Mouse (Mus musculus): ENCODE data around the gene Gm20662. TPM values are rescaled to one million over a fixed set of nuclear protein-coding genes. Genes with fewer than 3 reads are reported as not detected.

Gm20662 gene
- polyA plus RNA-seq, 1 experiment from 2014 or later = 0.44 TPM

GRCm38 (mm10) chr9:108049016-108049455, 52.9 kb downstream of the Gm20662 start, which contains the start of gene Gmppb:
Gmppb (plus strand) TSS chr9:108049242.
- Histone ChIP-seq H3K9ac (peak within 1 kb of the TSS; percentile 86), H3K27me3 (no peaks in the 10 kb centered on the region), H3K27ac (peak within 1 kb of the TSS; percentile 88), H3K9me3 (replicated peaks) (no peaks in the 10 kb centered on the region), H3K4me2 (peak within 1 kb of the TSS; percentile 83), H3K36me3 (peaks cover 69% of the 10 kb centered on the region), H3K4me3 (replicated peaks) (peak within 1 kb of the TSS; percentile 77), H3K4me1 (replicated peaks) (peaks cover 67% of the 10 kb centered on the region)
- DNase-seq (peak; percentile 96), ATAC-seq (ENCODE audit: low read depth) (peak; percentile 92)
- WGBS (ENCODE audit: insufficient replicate concordance) = under 1% methylated on average over 37 of the region's 39 CpGs

- ATAC-seq (ENCODE audit: low read depth) = no peak
- peaks cover 74% of the 10 kb centered on the region for H3K4me1 ChIP-seq (replicated peaks)
- H3K4me3 ChIP-seq (replicated peaks) = peak overlapping the region; percentile 77
- no peak for DNase-seq
- peak overlapping the region; percentile 83 for H3K27ac ChIP-seq
- H3K27me3 ChIP-seq = no peaks in the 10 kb centered on the region
- H3K9ac ChIP-seq = peak overlapping the region; percentile 86
- WGBS (ENCODE audit: insufficient replicate concordance) = 35% methylated on average over 15 of the region's 15 CpGs
- peak overlapping the region; percentile 83 for H3K4me2 ChIP-seq
- no peaks in the 10 kb centered on the region for H3K9me3 ChIP-seq (replicated peaks)
- peaks cover 72% of the 10 kb centered on the region for H3K36me3 ChIP-seq
These were observed 53.6 kb downstream of the Gm20662 start for GRCm38 (mm10) chr9:108049561-108050251.

- no peaks in the 10 kb centered on the region for H3K27me3 ChIP-seq
- WGBS (ENCODE audit: insufficient replicate concordance) = 92% methylated on average over 15 of the region's 15 CpGs
- peaks cover 76% of the 10 kb centered on the region for H3K4me1 ChIP-seq (replicated peaks)
- no peak overlapping the region for H3K4me2 ChIP-seq
- no peak overlapping the region for H3K9ac ChIP-seq
- ATAC-seq (ENCODE audit: low read depth) (no peak), DNase-seq (no peak)
- no peaks in the 10 kb centered on the region for H3K9me3 ChIP-seq (replicated peaks)
- peak overlapping the region; percentile 35 for H3K27ac ChIP-seq
- no peak overlapping the region for H3K4me3 ChIP-seq (replicated peaks)
- H3K36me3 ChIP-seq = peaks cover 72% of the 10 kb centered on the region
These were observed 55.2 kb downstream of the Gm20662 start for GRCm38 (mm10) chr9:108051184-108051930.

GRCm38 (mm10) chr9:108051931-108052220, 55.7 kb downstream of the Gm20662 start:
- Histone ChIP-seq H3K4me2 (no peak overlapping the region), H3K9ac (no peak overlapping the region), H3K9me3 (replicated peaks) (no peaks in the 10 kb centered on the region), H3K27me3 (no peaks in the 10 kb centered on the region), H3K27ac (peak overlapping the region; percentile 1; the same call in 1 of the 2 replicates), H3K4me1 (replicated peaks) (peaks cover 71% of the 10 kb centered on the region), H3K36me3 (peaks cover 72% of the 10 kb centered on the region), H3K4me3 (replicated peaks) (no peak overlapping the region)
- ATAC-seq (ENCODE audit: low read depth) (no peak), DNase-seq (no peak)
- WGBS (ENCODE audit: insufficient replicate concordance) = 85% methylated on average over 4 of the region's 4 CpGs

- WGBS (ENCODE audit: insufficient replicate concordance) = 70% methylated on average over 7 of the region's 7 CpGs
- Histone ChIP-seq H3K9ac (no peak overlapping the region), H3K4me3 (replicated peaks) (no peak overlapping the region), H3K36me3 (peaks cover 72% of the 10 kb centered on the region), H3K27ac (peak overlapping the region; percentile 14; the same call in 1 of the 2 replicates), H3K27me3 (no peaks in the 10 kb centered on the region), H3K4me1 (replicated peaks) (peaks cover 66% of the 10 kb centered on the region), H3K4me2 (no peak overlapping the region), H3K9me3 (replicated peaks) (no peaks in the 10 kb centered on the region)
- DNase-seq = no peak
- ATAC-seq (ENCODE audit: low read depth) = no peak
These were observed 56.3 kb downstream of the Gm20662 start for GRCm38 (mm10) chr9:108052411-108052810.

GRCm38 (mm10) chr9:108052885-108053664, 56.9 kb downstream of the Gm20662 start, which contains the start of gene Amigo3:
Amigo3 (plus strand) TSS chr9:108053159.
- Histone ChIP-seq H3K9ac (peak within 1 kb of the TSS; percentile 51; the same call in 1 of the 2 replicates), H3K4me1 (replicated peaks) (peaks cover 59% of the 10 kb centered on the region), H3K9me3 (replicated peaks) (no peaks in the 10 kb centered on the region), H3K36me3 (peaks cover 77% of the 10 kb centered on the region), H3K27ac (peak within 1 kb of the TSS; percentile 63), H3K27me3 (no peaks in the 10 kb centered on the region), H3K4me2 (peak within 1 kb of the TSS; percentile 46; the same call in 1 of the 2 replicates), H3K4me3 (replicated peaks) (0 out of 2 replicates have a peak within 1 kb of the TSS, but pooled peaks have one; percentile 7)
- WGBS (ENCODE audit: insufficient replicate concordance) = 55% methylated on average over 20 of the region's 20 CpGs
- ATAC-seq (ENCODE audit: low read depth) = peak; percentile 30
- peak; percentile 92 for DNase-seq

- Histone ChIP-seq H3K4me3 (replicated peaks) (no peak overlapping the region), H3K27ac (peak overlapping the region; percentile 63; the same call in 1 of the 2 replicates), H3K9me3 (replicated peaks) (no peaks in the 10 kb centered on the region), H3K9ac (0 out of 2 replicates have a peak overlapping the region, but pooled peaks have one; percentile 51), H3K36me3 (peaks cover 83% of the 10 kb centered on the region), H3K4me1 (replicated peaks) (peaks cover 53% of the 10 kb centered on the region), H3K27me3 (no peaks in the 10 kb centered on the region), H3K4me2 (no peak overlapping the region)
- WGBS (ENCODE audit: insufficient replicate concordance) = 92% methylated on average over 15 of the region's 15 CpGs
- ATAC-seq (ENCODE audit: low read depth) = no peak
- no peak for DNase-seq
These were observed 57.6 kb downstream of the Gm20662 start for GRCm38 (mm10) chr9:108053665-108054225.

- no peak for ATAC-seq (ENCODE audit: low read depth)
- Histone ChIP-seq H3K9ac (no peak overlapping the region), H3K36me3 (peaks cover 91% of the 10 kb centered on the region), H3K27ac (no peak overlapping the region), H3K4me2 (no peak overlapping the region), H3K4me3 (replicated peaks) (no peak overlapping the region), H3K4me1 (replicated peaks) (peaks cover 50% of the 10 kb centered on the region), H3K9me3 (replicated peaks) (no peaks in the 10 kb centered on the region), H3K27me3 (no peaks in the 10 kb centered on the region)
- no peak for DNase-seq
- WGBS (ENCODE audit: insufficient replicate concordance) = 91% methylated on average over 22 of the region's 22 CpGs
These were observed 58.3 kb downstream of the Gm20662 start for GRCm38 (mm10) chr9:108054331-108055040.

- no peak overlapping the region for H3K9ac ChIP-seq
- H3K27ac ChIP-seq = no peak overlapping the region
- H3K27me3 ChIP-seq = no peaks in the 10 kb centered on the region
- no peak overlapping the region for H3K4me2 ChIP-seq
- DNase-seq (no peak), ATAC-seq (ENCODE audit: low read depth) (no peak)
- H3K4me1 ChIP-seq (replicated peaks) = peaks cover 44% of the 10 kb centered on the region
- no peak overlapping the region for H3K4me3 ChIP-seq (replicated peaks)
- 50% methylated on average over 1 of the region's 1 CpGs for WGBS (ENCODE audit: insufficient replicate concordance)
- no peaks in the 10 kb centered on the region for H3K9me3 ChIP-seq (replicated peaks)
- peaks cover 95% of the 10 kb centered on the region for H3K36me3 ChIP-seq
These were observed 58.9 kb downstream of the Gm20662 start for GRCm38 (mm10) chr9:108055061-108055460.

GRCm38 (mm10) chr9:108055661-108056237, 59.6 kb downstream of the Gm20662 start:
- Histone ChIP-seq H3K27me3 (no peaks in the 10 kb centered on the region), H3K4me2 (no peak overlapping the region), H3K4me1 (replicated peaks) (peaks cover 42% of the 10 kb centered on the region), H3K27ac (no peak overlapping the region), H3K4me3 (replicated peaks) (no peak overlapping the region), H3K36me3 (peaks cover 95% of the 10 kb centered on the region), H3K9ac (no peak overlapping the region), H3K9me3 (replicated peaks) (no peaks in the 10 kb centered on the region)
- no peak for DNase-seq
- WGBS (ENCODE audit: insufficient replicate concordance) = 92% methylated on average over 6 of the region's 6 CpGs
- no peak for ATAC-seq (ENCODE audit: low read depth)
